Mouse (Mus musculus) adipocyte (in vitro differentiated cells): ENCODE data around the gene Fads2.

Source experiments
- DNase-seq: peaks from one replicate; pipeline ENCODE4 v3.0.0-alpha.2; 2016; ENCODE audit warnings: low spot score

Fads2 gene

GRCm38 (mm10) chr19:10041388-10042148 is 60.0 kb downstream of the Fads2 start, which contains the start of gene Fads3:
Gene Fads3, plus strand, starts transcription at chr19:10041569.
- DNase-seq: peak; percentile 72

- DNase-seq: no peak
These were observed 60.6 kb downstream of the Fads2 start for GRCm38 (mm10) chr19:10040866-10041387.

GRCm38 (mm10) chr19:10039615-10040014 is 61.9 kb downstream of the Fads2 start:
- no peak for DNase-seq

- DNase-seq: peak; percentile 96
These were observed 62.6 kb downstream of the Fads2 start for GRCm38 (mm10) chr19:10038910-10039309.

GRCm38 (mm10) chr19:10038364-10038763 is 63.2 kb downstream of the Fads2 start:
- DNase-seq: no peak

- peak; percentile 45 for DNase-seq
These were observed 64.0 kb downstream of the Fads2 start for GRCm38 (mm10) chr19:10037534-10037933.

GRCm38 (mm10) chr19:10034785-10035447 is 66.6 kb downstream of the Fads2 start:
- peak; percentile 90 for DNase-seq

- DNase-seq: peak; percentile 82
These were observed 67.2 kb downstream of the Fads2 start for GRCm38 (mm10) chr19:10034356-10034755.

- peak; percentile 85 for DNase-seq
These were observed 68.2 kb downstream of the Fads2 start for GRCm38 (mm10) chr19:10033211-10033973.

GRCm38 (mm10) chr19:10029746-10030145 is 71.8 kb downstream of the Fads2 start:
- DNase-seq: no peak

GRCm38 (mm10) chr19:10025169-10025875 is 76.2 kb downstream of the Fads2 start:
- peak; percentile 95 for DNase-seq

- DNase-seq: no peak
These were observed 78.2 kb downstream of the Fads2 start for GRCm38 (mm10) chr19:10023304-10023758.

GRCm38 (mm10) chr19:10022414-10023303 is 78.9 kb downstream of the Fads2 start:
- DNase-seq: peak; percentile 84

- DNase-seq: no peak
These were observed 79.6 kb downstream of the Fads2 start for GRCm38 (mm10) chr19:10021981-10022380.

GRCm38 (mm10) chr19:10019214-10019760 is 82.3 kb downstream of the Fads2 start:
- DNase-seq: no peak

GRCm38 (mm10) chr19:10018527-10018818 is 83.1 kb downstream of the Fads2 start:
- DNase-seq: no peak

- peak; percentile 81 for DNase-seq
These were observed 83.7 kb downstream of the Fads2 start for GRCm38 (mm10) chr19:10017637-10018526.

GRCm38 (mm10) chr19:10016151-10016550 is 85.4 kb downstream of the Fads2 start:
- DNase-seq: no peak

- DNase-seq: no peak
These were observed 86.1 kb downstream of the Fads2 start for GRCm38 (mm10) chr19:10015442-10015841.
